Mouse (Mus musculus) olfactory bulb, adult 2 months (tissue): ENCODE data around the gene Rab11fip3.

ENCODE experiments used
- CTCF ChIP-seq: fragments of 200-500 bp; IDR thresholded peaks from 2 replicates; pipeline ENCODE4 v1.5.1; 2012; ENCODE audit warnings: low read depth, mild to moderate bottlenecking, low read length, moderate library complexity; ENCODE audit not compliant: insufficient read depth
- POLR2A ChIP-seq: fragments of 200-500 bp; IDR thresholded peaks from 2 replicates; pipeline ENCODE4 v1.6.1; 2012; ENCODE audit warnings: mild to moderate bottlenecking, low read depth, low read length, moderate library complexity; ENCODE audit not compliant: insufficient read depth

- TF ChIP-seq CTCF (no peak), POLR2A (no peak)
Observed at GRCm38 (mm10) chr17:26005731-26006450, 63.5 kb downstream of the Rab11fip3 start.
